Mouse (Mus musculus): ENCODE data around the gene 4933430I17Rik.

GRCm38 (mm10) chr4:62487172-62487571 is 38.0 kb upstream of the 4933430I17Rik start:
- no peak for TF ChIP-seq POLR2A (IDR thresholded peaks at IDR 0.05; ENCODE audit: low read depth, low read length)
- TF ChIP-seq MAX (IDR thresholded peaks at IDR 0.05; ENCODE audit: low read length), result no peak
- no peak for TF ChIP-seq MEF2A (IDR thresholded peaks at IDR 0.05; ENCODE audit: borderline replicate concordance, low read depth, low read length)
- TF ChIP-seq MXI1 (IDR thresholded peaks at IDR 0.05; ENCODE audit: low read depth, low read length), result no peak
- TF ChIP-seq CTCF (conservative IDR thresholded peaks at IDR 0.05 in 1 of 2, IDR thresholded peaks at IDR 0.05 in 1 of 2; ENCODE audit: low read depth in 2 of 2, low read length in 2 of 2), result no peak
- no peak for TF ChIP-seq ELF1 (IDR thresholded peaks at IDR 0.05; ENCODE audit: low read depth, low read length)
- no peak for TF ChIP-seq TBP (conservative IDR thresholded peaks at IDR 0.05; ENCODE audit: low read depth, low read length)
- TF ChIP-seq JUND (conservative IDR thresholded peaks at IDR 0.05; ENCODE audit: low read depth, low read length), result no peak
- no peak for TF ChIP-seq USF2 (conservative IDR thresholded peaks at IDR 0.05; ENCODE audit: low read depth, low read length)
- no peak for TF ChIP-seq ZC3H11A (IDR thresholded peaks at IDR 0.05; ENCODE audit: low read depth, low read length)
- no peak for TF ChIP-seq SMC3 (IDR thresholded peaks at IDR 0.05; ENCODE audit: low read depth, low read length)
- no peak for TF ChIP-seq MAZ (IDR thresholded peaks at IDR 0.05; ENCODE audit: low read depth, low read length)
- no peak for TF ChIP-seq EP300 (IDR thresholded peaks at IDR 0.05; ENCODE audit: low read length)
